Mouse (Mus musculus) thymus, postnatal 10 days (tissue): ENCODE results near the gene Gm266.

Experiments used
- DNase-seq, 2 experiments: peaks; one replicate each; pipeline ENCODE4 v3.0.0; 2021; ENCODE audit warnings: low spot score in 2 of 2

Gene Gm266

GRCm38 (mm10) chr12:111436640-111437039, 49.0 kb downstream of the Gm266 start:
- DNase-seq: no peak

GRCm38 (mm10) chr12:111436170-111436569, 49.5 kb downstream of the Gm266 start:
- DNase-seq: no peak

- DNase-seq: no peak
Measured at GRCm38 (mm10) chr12:111434745-111435327, 50.8 kb downstream of the Gm266 start.
